Mouse (Mus musculus) neural tube, embryonic 12.5 days (tissue): ENCODE measurements around the gene Scnm1. TPM values are rescaled to one million over a fixed set of nuclear protein-coding genes. Genes with fewer than 3 reads are reported as not detected.
"Not testable (repeated sequence)": the region's sequence is repeated elsewhere in the genome, so short reads cannot be mapped to it uniquely, and the experiment has no call there.

Experiments
- ATAC-seq: fragments of 200-750 bp; cut with Nextera tagmentation; 2 replicates; pipeline ENCODE4 v1.8.0; 2017; ENCODE audit warnings: low read depth, mild to moderate bottlenecking, moderate TSS enrichment, moderate library complexity; ENCODE audit not compliant: low FRiP score
- H3K27ac ChIP-seq: fragments of 300-500 bp; sonication (generic); 2 replicates; pipeline ENCODE4 v1.5.1; 2016
- H3K27me3 ChIP-seq: fragments of 300-500 bp; sonication (generic); replicated peaks from 2 replicates; pipeline ENCODE4 v1.6.1; 2016; ENCODE audit warnings: mild to moderate bottlenecking
- H3K36me3 ChIP-seq: fragments of 300-500 bp; sonication (generic); 2 replicates; pipeline ENCODE4 v1.6.1; 2016; ENCODE audit warnings: mild to moderate bottlenecking
- H3K4me1 ChIP-seq: fragments of 300-500 bp; sonication (generic); 2 replicates; pipeline ENCODE4 v1.6.1; 2016
- H3K4me2 ChIP-seq: fragments of 300-500 bp; sonication (generic); replicated peaks from 2 replicates; pipeline ENCODE4 v1.6.1; 2016; ENCODE audit warnings: mild to moderate bottlenecking
- H3K4me3 ChIP-seq: fragments of 300-500 bp; sonication (generic); 2 replicates; pipeline ENCODE4 v1.5.1; 2016
- H3K9ac ChIP-seq: fragments of 300-500 bp; sonication (generic); 2 replicates; pipeline ENCODE4 v1.6.1; 2016; ENCODE audit warnings: mild to moderate bottlenecking
- H3K9me3 ChIP-seq: fragments of 300-500 bp; sonication (generic); 2 replicates; pipeline ENCODE4 v1.6.1; 2016; ENCODE audit warnings: mild to moderate bottlenecking
- WGBS: fragments of 180-500 bp; shearing (Covaris S2); methylation state at CpG from one replicate; pipeline ENCODE4 v1.1.7; 2016; 5-methylcytosine and 5-hydroxymethylcytosine counted together
- polyA plus RNA-seq: library from polyadenylated mRNA; unstranded; fragments of >200 nt; fragmentation: Nextera tagmentation; extraction: Ambion mirVana; gene quantifications from 2 replicates; pipeline ENCODE4 v1.2.1, GENCODE M21; 2016

Gene Scnm1
- polyA plus RNA-seq, 1 experiment from 2014 or later, result 86.5 TPM

DNA sequence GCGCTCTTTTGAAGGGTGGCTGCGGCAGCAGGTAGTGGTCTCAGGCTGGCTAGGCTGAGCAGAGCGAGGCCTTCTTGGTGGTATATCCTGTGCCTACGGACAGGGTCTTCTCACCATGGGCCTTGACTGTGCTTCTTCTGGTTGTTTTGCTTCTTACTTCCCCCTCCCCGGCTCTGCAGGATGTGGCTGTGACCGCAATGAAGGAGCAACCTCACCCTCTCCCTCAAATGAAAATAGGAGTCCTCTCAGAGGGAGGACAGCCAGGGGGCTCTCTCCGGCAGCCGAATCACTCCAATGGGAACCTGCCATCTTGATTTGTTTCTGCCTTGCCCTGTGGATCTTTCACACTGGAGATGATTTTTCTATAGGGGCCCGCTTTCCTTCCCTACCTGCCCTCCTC, 7.7 kb upstream of the Scnm1 start:
- Histone ChIP-seq H3K27me3 (no peaks in the 10 kb centered on the region), H3K27ac (no peak overlapping the region), H3K9me3 (no peaks in the 10 kb centered on the region), H3K36me3 (peaks cover 12% of the 10 kb centered on the region), H3K9ac (no peak overlapping the region), H3K4me3 (no peak overlapping the region), H3K4me1 (no peaks in the 10 kb centered on the region), H3K4me2 (no peak overlapping the region)
- ATAC-seq, result no peak
- WGBS, result 91% methylated on average over 9 of the region's 9 CpGs

DNA sequence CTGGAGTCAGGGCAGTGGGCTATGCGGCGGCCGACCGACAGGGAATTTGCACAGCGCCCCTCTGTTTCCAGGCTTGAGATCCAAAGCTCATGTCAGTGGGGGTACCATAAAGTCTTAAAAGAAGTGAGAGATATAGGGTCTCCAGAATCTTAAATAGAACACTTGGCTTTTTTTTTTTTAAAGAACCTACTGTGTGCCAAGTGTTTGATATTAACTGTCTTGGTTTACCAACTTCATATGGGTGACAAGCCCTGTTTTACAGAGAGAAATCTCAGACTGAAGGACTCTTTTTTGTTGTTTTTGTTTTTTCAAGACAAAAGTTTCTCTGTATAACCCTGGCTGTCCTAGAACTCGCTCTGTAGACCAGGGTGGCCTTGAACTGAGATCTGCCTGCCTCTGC, 7.0 kb upstream of the Scnm1 start:
- Histone ChIP-seq H3K36me3 (peaks cover 12% of the 10 kb centered on the region), H3K27me3 (no peaks in the 10 kb centered on the region), H3K27ac (no peak overlapping the region), H3K4me2 (no peak overlapping the region), H3K9me3 (no peaks in the 10 kb centered on the region), H3K4me1 (no peaks in the 10 kb centered on the region), H3K4me3 (no peak overlapping the region), H3K9ac (no peak overlapping the region)
- ATAC-seq, result no peak
- 86% methylated on average over 6 of the region's 6 CpGs for WGBS

DNA sequence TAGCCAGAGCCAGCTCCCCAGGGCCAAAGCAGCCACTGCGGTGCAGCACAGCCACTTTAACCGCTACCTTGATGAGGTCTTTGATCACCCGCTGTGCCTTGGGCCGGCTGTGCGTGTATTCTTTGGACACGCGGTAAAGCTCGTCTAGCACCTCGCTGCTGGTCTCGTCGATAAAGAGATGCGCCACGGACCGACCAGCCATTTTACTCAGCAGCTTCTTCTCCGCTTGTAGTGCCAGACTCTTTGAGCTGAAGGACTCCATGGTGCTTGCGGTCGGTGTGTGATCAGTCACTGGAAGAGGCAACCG, 6.4 kb upstream of the Scnm1 start:
- 64% methylated on average over 18 of the region's 18 CpGs for WGBS
- Histone ChIP-seq H3K4me1 (peaks cover 3% of the 10 kb centered on the region; the same call in 1 of the 2 replicates), H3K4me3 (no peak overlapping the region), H3K9ac (no peak overlapping the region), H3K9me3 (no peaks in the 10 kb centered on the region), H3K27me3 (no peaks in the 10 kb centered on the region), H3K27ac (no peak overlapping the region), H3K36me3 (peaks cover 12% of the 10 kb centered on the region), H3K4me2 (no peak overlapping the region)
- ATAC-seq, result no peak

DNA sequence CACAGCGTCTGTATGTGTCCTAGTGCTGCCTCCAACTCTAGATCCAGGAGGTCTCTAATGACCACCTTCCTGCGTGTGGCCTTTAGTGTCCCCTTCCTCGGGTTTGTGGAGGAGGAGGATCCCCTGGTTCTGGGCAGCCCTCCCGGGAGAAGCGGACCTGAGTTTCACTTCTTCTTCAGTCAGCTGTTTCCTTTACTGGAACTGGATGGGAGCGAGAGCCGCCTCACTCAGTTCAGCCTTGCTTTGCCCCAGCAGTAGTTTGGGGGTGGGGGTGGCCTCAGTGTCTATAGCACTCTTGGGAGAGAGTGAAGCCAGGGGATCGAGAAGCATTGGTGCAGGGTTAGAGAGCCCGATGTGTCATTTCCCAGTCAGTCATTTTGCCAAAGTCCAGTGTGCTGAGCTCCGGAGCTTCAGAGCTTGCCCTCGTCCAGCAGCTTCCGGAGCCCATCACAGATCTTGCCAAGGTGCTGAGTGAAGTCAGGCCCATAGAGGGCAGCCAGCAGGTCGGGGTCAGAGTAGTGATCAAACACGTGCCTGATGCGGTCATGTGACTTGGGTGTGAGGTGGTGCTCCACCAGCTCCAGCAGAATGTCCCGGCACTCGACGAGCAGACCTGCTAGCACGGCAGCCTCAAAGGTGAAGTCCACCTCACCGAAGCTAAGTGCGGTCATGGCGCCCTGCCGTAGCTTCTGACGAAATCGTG, 5.9 kb upstream of the Scnm1 start:
- Histone ChIP-seq H3K4me1 (peaks cover 8% of the 10 kb centered on the region; the same call in 1 of the 2 replicates), H3K27me3 (no peaks in the 10 kb centered on the region), H3K4me2 (no peak overlapping the region), H3K9me3 (no peaks in the 10 kb centered on the region), H3K27ac (no peak overlapping the region), H3K9ac (no peak overlapping the region), H3K4me3 (no peak overlapping the region), H3K36me3 (peaks cover 12% of the 10 kb centered on the region)
- 74% methylated on average over 25 of the region's 25 CpGs for WGBS
- ATAC-seq, result no peak

DNA sequence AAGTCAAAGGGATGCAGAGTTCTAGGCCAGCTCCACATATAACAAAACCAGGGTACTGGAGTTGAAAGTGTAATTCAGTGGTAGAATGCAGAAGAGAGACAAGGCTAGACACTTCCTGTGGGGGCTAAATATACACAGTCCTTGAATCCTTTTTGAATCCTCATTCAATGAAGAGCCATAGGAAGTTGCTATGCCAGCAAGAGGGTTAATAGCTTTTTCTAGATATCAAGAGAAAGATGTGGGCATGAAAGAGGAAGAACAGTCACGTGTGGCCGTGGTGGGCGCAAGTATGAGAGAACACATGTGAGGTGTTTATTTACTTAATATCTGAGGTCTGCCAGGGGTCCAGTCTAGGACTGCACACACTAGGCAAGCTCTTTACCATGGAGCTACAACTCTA, 2.5 kb upstream of the Scnm1 start:
- no peak overlapping the region for H3K9ac ChIP-seq
- peaks cover 12% of the 10 kb centered on the region for H3K36me3 ChIP-seq
- H3K4me3 ChIP-seq, result no peak overlapping the region
- no peaks in the 10 kb centered on the region for H3K27me3 ChIP-seq
- no peaks in the 10 kb centered on the region for H3K9me3 ChIP-seq
- 91% methylated on average over 3 of the region's 3 CpGs for WGBS
- H3K4me1 ChIP-seq, result peaks cover 12% of the 10 kb centered on the region
- no peak for ATAC-seq
- no peak overlapping the region for H3K4me2 ChIP-seq
- H3K27ac ChIP-seq, result no peak overlapping the region

DNA sequence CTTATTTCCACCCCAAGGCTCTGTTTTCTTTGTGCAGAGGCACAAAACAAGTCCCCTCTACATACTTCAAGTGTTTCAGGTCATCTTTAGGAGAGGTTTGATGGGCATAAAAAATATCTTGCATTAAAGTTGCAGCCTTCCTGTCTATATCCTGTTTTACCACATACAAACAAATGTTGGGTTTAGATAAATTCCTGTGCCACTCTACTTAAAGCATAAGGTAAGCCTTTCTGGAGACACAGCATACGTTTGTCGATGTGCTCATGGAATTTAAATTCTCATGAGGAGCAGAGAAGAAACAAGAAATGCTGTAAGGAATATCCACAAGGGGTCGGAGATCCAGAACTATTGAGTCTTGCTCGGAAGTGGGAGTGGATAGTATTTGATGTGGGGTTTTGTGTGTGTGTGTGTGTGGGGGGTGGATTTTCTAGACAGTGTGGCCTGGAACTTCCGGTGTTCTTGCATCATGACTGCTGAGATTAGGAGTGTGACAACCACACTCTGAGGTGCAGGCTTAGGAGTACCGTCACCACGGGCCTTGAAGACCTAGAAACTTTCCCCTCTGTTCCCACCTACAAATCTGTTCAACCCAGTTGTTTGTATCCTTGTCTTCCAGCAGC, 1.7 kb upstream of the Scnm1 start:
- Histone ChIP-seq H3K4me2 (peak overlapping the region; percentile 58), H3K4me3 (no peak overlapping the region; the same call in 1 of the 2 replicates), H3K9ac (no peak overlapping the region), H3K9me3 (no peaks in the 10 kb centered on the region), H3K27me3 (no peaks in the 10 kb centered on the region), H3K27ac (no peak overlapping the region), H3K4me1 (peaks cover 12% of the 10 kb centered on the region), H3K36me3 (peaks cover 13% of the 10 kb centered on the region)
- no peak for ATAC-seq
- WGBS, result 91% methylated on average over 7 of the region's 7 CpGs

DNA sequence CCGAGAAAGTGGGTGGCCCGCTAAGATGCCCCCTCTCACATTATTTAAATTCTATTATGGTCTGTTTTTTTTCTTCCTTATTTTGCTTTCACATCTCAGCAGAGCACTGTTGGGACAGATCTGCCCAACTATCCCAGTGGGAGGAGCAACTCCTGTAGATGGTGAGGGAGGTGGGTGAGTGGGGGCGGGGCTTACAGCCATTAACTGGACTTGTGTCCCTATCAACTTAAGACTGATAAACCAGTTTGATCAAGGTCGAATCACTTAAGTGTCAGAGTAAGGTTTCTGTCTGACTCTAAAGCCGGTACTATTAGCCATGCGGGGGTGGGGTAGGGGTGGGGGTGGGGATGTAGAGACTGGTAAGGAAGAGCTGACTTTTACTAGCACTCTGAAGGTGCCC, 1.2 kb upstream of the Scnm1 start:
- 30% methylated on average over 6 of the region's 6 CpGs for WGBS
- no peaks in the 10 kb centered on the region for H3K9me3 ChIP-seq
- H3K4me3 ChIP-seq, result peak overlapping the region; percentile 23
- H3K27me3 ChIP-seq, result no peaks in the 10 kb centered on the region
- H3K9ac ChIP-seq, result 0 out of 2 replicates have a peak overlapping the region, but pooled peaks have one; percentile 35
- peaks cover 9% of the 10 kb centered on the region for H3K36me3 ChIP-seq
- H3K4me2 ChIP-seq, result peak overlapping the region; percentile 58
- peaks cover 17% of the 10 kb centered on the region for H3K4me1 ChIP-seq
- H3K27ac ChIP-seq, result no peak overlapping the region
- no peak for ATAC-seq

DNA sequence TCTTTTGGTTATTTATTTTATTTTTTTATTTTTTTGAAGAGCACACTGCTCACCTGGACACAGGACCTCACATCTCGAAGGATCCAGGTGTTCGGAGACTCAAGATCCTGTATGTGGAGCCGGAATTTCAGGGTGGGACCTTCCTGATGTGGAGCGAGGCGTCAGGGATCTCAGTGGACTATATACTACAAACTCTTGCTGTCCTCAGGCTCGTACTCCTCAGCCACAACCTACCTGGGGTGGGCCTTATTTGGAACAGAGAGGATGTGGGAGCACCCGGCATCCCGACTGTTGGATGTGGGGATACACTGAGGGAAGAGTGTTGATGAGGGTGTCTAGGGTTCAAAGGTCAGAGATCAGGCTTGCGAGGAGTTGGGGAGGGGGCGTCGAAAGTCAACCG, 322 bp upstream of the Scnm1 start:
- Histone ChIP-seq H3K4me3 (peak overlapping the region; percentile 60; the same call in 1 of the 2 replicates), H3K4me1 (peaks cover 25% of the 10 kb centered on the region)
- peak; percentile 45 for ATAC-seq
- H3K27ac ChIP-seq, H3K9ac ChIP-seq, H3K4me2 ChIP-seq, H3K9me3 ChIP-seq, H3K27me3 ChIP-seq, H3K36me3 ChIP-seq: not testable (repeated sequence)
- no CpG with 5 or more reads among the region's 12 CpGs for WGBS

DNA sequence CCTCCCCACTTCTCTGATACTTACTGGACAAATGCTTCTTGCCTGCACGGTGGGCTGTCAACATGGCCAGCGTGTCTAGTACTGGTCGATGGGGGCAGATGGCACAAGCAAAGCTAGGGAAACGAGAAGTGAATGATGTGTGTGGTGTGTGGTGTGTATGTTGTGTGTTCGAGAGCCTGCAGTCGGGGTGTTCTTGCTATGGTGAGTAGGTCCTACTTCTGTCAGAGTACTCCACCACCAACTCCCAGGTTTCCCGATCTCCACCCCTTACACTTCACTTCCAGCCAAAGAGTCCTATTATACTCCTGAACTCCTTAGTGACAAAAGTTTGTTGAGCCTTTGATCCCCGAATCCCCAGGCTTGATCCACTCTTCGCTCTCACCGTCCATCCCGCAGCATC, 635 bp downstream of the Scnm1 start:
- Histone ChIP-seq H3K27ac (no peak overlapping the region), H3K27me3 (no peaks in the 10 kb centered on the region), H3K4me3 (peak overlapping the region; percentile 60), H3K4me1 (peaks cover 27% of the 10 kb centered on the region), H3K36me3 (peaks cover 15% of the 10 kb centered on the region), H3K9ac (peak overlapping the region; percentile 59), H3K9me3 (no peaks in the 10 kb centered on the region), H3K4me2 (peak overlapping the region; percentile 76)
- no peak; the same call in 1 of the 2 replicates for ATAC-seq
- WGBS, result 62% methylated on average over 11 of the region's 11 CpGs

DNA sequence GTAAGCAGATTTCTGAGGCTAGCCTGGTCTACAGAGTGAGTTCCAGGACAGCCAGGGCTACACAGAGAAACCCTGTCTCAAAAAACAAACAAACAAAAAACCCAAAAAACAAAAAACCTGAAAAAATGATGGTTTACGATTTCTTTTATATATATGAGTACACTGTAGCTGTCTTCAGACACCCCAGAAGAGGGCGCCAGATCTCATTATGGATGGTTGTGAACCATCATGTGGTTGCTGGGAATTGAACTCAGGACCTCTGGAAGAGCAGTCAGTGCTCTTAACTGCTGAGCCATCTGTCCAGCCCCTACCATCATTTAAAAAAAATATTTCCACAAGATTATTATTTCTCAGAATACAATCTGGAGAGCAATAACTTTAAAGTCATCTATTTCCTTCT, 1.4 kb downstream of the Scnm1 start:
- Histone ChIP-seq H3K36me3 (peaks cover 15% of the 10 kb centered on the region), H3K4me1 (peaks cover 27% of the 10 kb centered on the region)
- WGBS, result 87% methylated on average over 2 of the region's 2 CpGs
- H3K4me2 ChIP-seq, ATAC-seq, H3K27me3 ChIP-seq, H3K9ac ChIP-seq, H3K27ac ChIP-seq, H3K4me3 ChIP-seq, H3K9me3 ChIP-seq: not testable (repeated sequence)

DNA sequence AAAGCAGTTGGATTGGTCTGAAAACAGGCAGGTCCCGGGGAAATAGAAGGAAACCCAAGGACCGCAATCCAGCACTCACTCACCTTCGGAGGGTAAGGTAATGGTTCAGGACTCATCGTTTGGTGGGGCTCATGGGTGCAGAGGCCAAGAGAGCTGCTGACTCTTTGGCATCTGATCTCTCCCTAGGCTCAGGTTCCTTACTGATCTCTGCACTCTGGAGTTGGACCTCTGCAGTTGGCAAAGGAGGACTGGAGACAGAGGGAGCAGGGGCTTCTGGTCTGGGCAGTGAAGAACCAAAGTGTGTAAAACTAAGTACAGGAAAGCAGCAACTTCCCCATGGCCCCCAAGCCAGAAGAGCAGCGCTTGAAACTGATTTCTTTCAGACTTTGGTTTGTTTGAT, 3.7 kb downstream of the Scnm1 start:
- H3K27me3 ChIP-seq, result no peaks in the 10 kb centered on the region
- no peak for ATAC-seq
- no peak overlapping the region for H3K4me3 ChIP-seq
- H3K4me1 ChIP-seq, result peaks cover 23% of the 10 kb centered on the region
- H3K9me3 ChIP-seq, result no peaks in the 10 kb centered on the region
- no peak overlapping the region for H3K4me2 ChIP-seq
- H3K36me3 ChIP-seq, result peaks cover 18% of the 10 kb centered on the region
- 86% methylated on average over 5 of the region's 5 CpGs for WGBS
- no peak overlapping the region for H3K9ac ChIP-seq
- no peak overlapping the region for H3K27ac ChIP-seq

DNA sequence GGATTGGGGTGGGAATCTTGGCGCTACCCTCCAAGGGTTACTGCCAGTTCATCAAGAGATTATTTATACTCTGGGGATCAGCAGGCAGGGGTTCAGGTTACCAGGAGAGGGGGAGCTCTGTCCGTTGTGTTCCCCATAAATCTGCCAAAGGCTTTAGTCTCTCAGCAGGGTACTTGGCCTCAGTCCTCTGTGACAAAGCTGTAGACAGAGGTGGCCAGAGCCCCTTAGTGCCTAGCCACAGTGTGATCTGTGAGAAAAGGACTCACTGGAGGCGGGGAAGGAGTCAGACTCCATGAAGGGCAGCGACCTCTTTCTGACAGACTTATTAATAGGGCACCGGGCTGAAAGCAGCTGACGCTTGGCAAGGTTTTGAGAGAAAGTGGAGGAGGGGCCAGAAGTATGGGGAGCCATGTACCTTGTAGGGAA, 4.6 kb downstream of the Scnm1 start:
- H3K4me1 ChIP-seq, result peaks cover 22% of the 10 kb centered on the region
- 13% methylated on average over 6 of the region's 6 CpGs for WGBS
- peaks cover 18% of the 10 kb centered on the region for H3K36me3 ChIP-seq
- ATAC-seq, result no peak
- H3K9ac ChIP-seq, result no peak overlapping the region
- no peak overlapping the region for H3K27ac ChIP-seq
- H3K4me3 ChIP-seq, result no peak overlapping the region
- no peak overlapping the region; the same call in 1 of the 2 replicates for H3K4me2 ChIP-seq
- no peaks in the 10 kb centered on the region for H3K27me3 ChIP-seq
- H3K9me3 ChIP-seq, result no peaks in the 10 kb centered on the region

DNA sequence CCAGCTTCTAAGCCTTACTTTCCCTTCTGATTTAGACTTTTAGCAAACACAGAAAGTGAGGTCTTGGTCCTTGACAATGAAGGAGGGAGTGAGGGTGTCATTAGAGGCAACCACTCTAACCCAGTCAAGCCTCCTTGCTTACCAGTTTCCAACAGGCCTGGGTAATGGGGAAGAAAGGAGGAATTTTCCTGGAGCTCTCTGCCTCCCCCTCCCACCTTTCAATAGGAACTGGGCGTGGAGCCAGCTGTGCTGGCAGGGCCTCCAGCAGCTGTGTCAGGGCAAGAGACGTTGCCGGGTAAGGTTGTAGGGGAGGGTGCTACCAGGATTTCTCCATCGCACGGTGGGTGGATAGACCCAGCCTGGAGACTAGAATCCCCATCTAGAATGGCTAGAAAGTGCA, 8.8 kb downstream of the Scnm1 start:
- 0 out of 2 replicates have a peak, but pooled peaks have one; percentile 29 for ATAC-seq
- no peak overlapping the region for H3K27ac ChIP-seq
- no peak overlapping the region for H3K4me2 ChIP-seq
- WGBS, result 41% methylated on average over 5 of the region's 5 CpGs
- H3K4me3 ChIP-seq, result no peak overlapping the region
- H3K9ac ChIP-seq, result no peak overlapping the region
- H3K36me3 ChIP-seq, result peaks cover 37% of the 10 kb centered on the region
- peaks cover 13% of the 10 kb centered on the region for H3K4me1 ChIP-seq
- no peaks in the 10 kb centered on the region for H3K27me3 ChIP-seq
- H3K9me3 ChIP-seq, result no peaks in the 10 kb centered on the region
